Mouse (Mus musculus): ENCODE measurements around the gene Olfr1025-ps1. TPM values are rescaled to one million over a fixed set of nuclear protein-coding genes. Genes with fewer than 3 reads are reported as not detected.

Gene Olfr1025-ps1
- polyA plus RNA-seq, 2 experiments, result not detected

- no peak within 1 kb of the TSS for H3K4me2 ChIP-seq (ENCODE audit: low read depth)
Measured at GRCm38 (mm10) chr2:85921258-85921657, 6.3 kb downstream of the Olfr1025-ps1 start, which contains the start of gene Olfr1026. Gene Olfr1026, plus strand, starts transcription at chr2:85921558.

GRCm38 (mm10) chr2:85950137-85950536, 35.1 kb downstream of the Olfr1025-ps1 start, which contains the start of gene Olfr1028:
Gene Olfr1028, plus strand, starts transcription at chr2:85950437.
- ATAC-seq (ENCODE audit: insufficient read depth) (no peak), DNase-seq (ENCODE audit: low read depth in 3 of 3, low spot score in 3 of 3) (no peak)
- no peak within 1 kb of the TSS for H3K9ac ChIP-seq (replicated peaks)
- no peaks in the 10 kb centered on the region for H3K27me3 ChIP-seq (ENCODE audit: control insufficient read depth, insufficient read depth, low read length)
- no peaks in the 10 kb centered on the region for H3K9me3 ChIP-seq (ENCODE audit: control insufficient read depth, low read length)
- WGBS (ENCODE audit: insufficient replicate concordance), result 28% methylated on average over 1 of the region's 1 CpGs
- H3K4me2 ChIP-seq (ENCODE audit: low read depth), result no peak within 1 kb of the TSS
- no peaks in the 10 kb centered on the region for H3K4me1 ChIP-seq (replicated peaks; ENCODE audit: control insufficient read depth in 2 of 2, insufficient read depth in 2 of 2, low read length in 1 of 2)
- H3K27ac ChIP-seq, result no peak within 1 kb of the TSS
- no peaks in the 10 kb centered on the region for H3K36me3 ChIP-seq (replicated peaks; ENCODE audit: control insufficient read depth, insufficient read depth, low read depth)
- no peak for TF ChIP-seq CTCF (IDR thresholded peaks at IDR 0.05; ENCODE audit: low read depth)
- TF ChIP-seq EP300 (IDR thresholded peaks at IDR 0.05; ENCODE audit: low read depth), result no peak
- H3K4me3 ChIP-seq (ENCODE audit: insufficient read depth in 1 of 2, low read depth in 2 of 2, low read length in 2 of 2), result no peak within 1 kb of the TSS

More at GRCm38 (mm10) chr2:85921258-85921657, 6.3 kb downstream of the Olfr1025-ps1 start, which contains the start of gene Olfr1026:
- Histone ChIP-seq H3K9me3 (ENCODE audit: control insufficient read depth, low read length) (no peaks in the 10 kb centered on the region), H3K36me3 (replicated peaks; ENCODE audit: control insufficient read depth, insufficient read depth, low read depth) (no peaks in the 10 kb centered on the region), H3K27ac (no peak within 1 kb of the TSS), H3K4me1 (replicated peaks; ENCODE audit: control insufficient read depth in 2 of 2, insufficient read depth in 2 of 2, low read length in 1 of 2) (no peaks in the 10 kb centered on the region), H3K4me3 (ENCODE audit: insufficient read depth in 1 of 2, low read depth in 2 of 2, low read length in 2 of 2) (no peak within 1 kb of the TSS), H3K27me3 (ENCODE audit: control insufficient read depth, insufficient read depth, low read length) (no peaks in the 10 kb centered on the region), H3K9ac (replicated peaks) (no peak within 1 kb of the TSS)
- ATAC-seq (ENCODE audit: insufficient read depth), result no peak
- WGBS (ENCODE audit: insufficient replicate concordance), result 66% methylated on average over 3 of the region's 3 CpGs
- no peak for TF ChIP-seq CTCF (IDR thresholded peaks at IDR 0.05; ENCODE audit: low read depth)
- no peak for TF ChIP-seq EP300 (IDR thresholded peaks at IDR 0.05; ENCODE audit: low read depth)
- DNase-seq (ENCODE audit: low read depth in 3 of 3, low spot score in 3 of 3), result no peak

Other genes starting within 250 kb of the Olfr1025-ps1 start
- not detected in 2 replicates for gene Olfr1006, start 236.4 kb upstream of the Olfr1025-ps1 start, polyA plus RNA-seq (2012; rRNA removed)
- not detected in 2 replicates for gene Olfr1006, start 236.4 kb upstream of the Olfr1025-ps1 start, polyA plus RNA-seq (2014; fragmentation: Nextera tagmentation; extraction: Ambion mirVana)
- gene Olfr1008, start 225.8 kb upstream of the Olfr1025-ps1 start, polyA plus RNA-seq (2012; rRNA removed), result not detected in 2 replicates
- gene Olfr1008, start 225.8 kb upstream of the Olfr1025-ps1 start, polyA plus RNA-seq (2014; fragmentation: Nextera tagmentation; extraction: Ambion mirVana), result not detected in 2 replicates
- not detected in 2 replicates for gene Olfr1009, start 199.8 kb upstream of the Olfr1025-ps1 start, polyA plus RNA-seq (2012; rRNA removed)
- gene Olfr1009, start 199.8 kb upstream of the Olfr1025-ps1 start, polyA plus RNA-seq (2014; fragmentation: Nextera tagmentation; extraction: Ambion mirVana), result not detected in 2 replicates
- not detected in 2 replicates for gene Olfr1012, start 152.4 kb upstream of the Olfr1025-ps1 start, polyA plus RNA-seq (2012; rRNA removed)
- not detected in 2 replicates for gene Olfr1012, start 152.4 kb upstream of the Olfr1025-ps1 start, polyA plus RNA-seq (2014; fragmentation: Nextera tagmentation; extraction: Ambion mirVana)
- not detected in 2 replicates for gene Olfr1013, start 148.1 kb upstream of the Olfr1025-ps1 start, polyA plus RNA-seq (2012; rRNA removed)
- gene Olfr1013, start 148.1 kb upstream of the Olfr1025-ps1 start, polyA plus RNA-seq (2014; fragmentation: Nextera tagmentation; extraction: Ambion mirVana), result not detected in 2 replicates
- gene Olfr1014, start 142.5 kb upstream of the Olfr1025-ps1 start, polyA plus RNA-seq (2012; rRNA removed), result not detected in 2 replicates
- gene Olfr1014, start 142.5 kb upstream of the Olfr1025-ps1 start, polyA plus RNA-seq (2014; fragmentation: Nextera tagmentation; extraction: Ambion mirVana), result not detected in 2 replicates
- not detected in 2 replicates for gene Olfr1015, start 133.2 kb upstream of the Olfr1025-ps1 start, polyA plus RNA-seq (2012; rRNA removed)
- not detected in 2 replicates for gene Olfr1015, start 133.2 kb upstream of the Olfr1025-ps1 start, polyA plus RNA-seq (2014; fragmentation: Nextera tagmentation; extraction: Ambion mirVana)
- not detected in 2 replicates for gene Olfr1016, start 112.6 kb upstream of the Olfr1025-ps1 start, polyA plus RNA-seq (2012; rRNA removed)
- not detected in 2 replicates for gene Olfr1016, start 112.6 kb upstream of the Olfr1025-ps1 start, polyA plus RNA-seq (2014; fragmentation: Nextera tagmentation; extraction: Ambion mirVana)
- gene Olfr1018, start 96.7 kb upstream of the Olfr1025-ps1 start, polyA plus RNA-seq (2012; rRNA removed), result not detected in 2 replicates
- not detected in 2 replicates for gene Olfr1018, start 96.7 kb upstream of the Olfr1025-ps1 start, polyA plus RNA-seq (2014; fragmentation: Nextera tagmentation; extraction: Ambion mirVana)
- gene Olfr1019, start 69.7 kb upstream of the Olfr1025-ps1 start, polyA plus RNA-seq (2012; rRNA removed), result not detected in 2 replicates
- gene Olfr1019, start 69.7 kb upstream of the Olfr1025-ps1 start, polyA plus RNA-seq (2014; fragmentation: Nextera tagmentation; extraction: Ambion mirVana), result not detected in 2 replicates
- not detected in 2 replicates for gene Olfr1020, start 68.2 kb upstream of the Olfr1025-ps1 start, polyA plus RNA-seq (2012; rRNA removed)
- not detected in 2 replicates for gene Olfr1020, start 68.2 kb upstream of the Olfr1025-ps1 start, polyA plus RNA-seq (2014; fragmentation: Nextera tagmentation; extraction: Ambion mirVana)
- gene Olfr1022, start 46.6 kb upstream of the Olfr1025-ps1 start, polyA plus RNA-seq (2012; rRNA removed), result not detected in 2 replicates
- gene Olfr1022, start 46.6 kb upstream of the Olfr1025-ps1 start, polyA plus RNA-seq (2014; fragmentation: Nextera tagmentation; extraction: Ambion mirVana), result not detected in 2 replicates
- not detected in 2 replicates for gene Olfr1023, start 29.6 kb upstream of the Olfr1025-ps1 start, polyA plus RNA-seq (2012; rRNA removed)
- gene Olfr1023, start 29.6 kb upstream of the Olfr1025-ps1 start, polyA plus RNA-seq (2014; fragmentation: Nextera tagmentation; extraction: Ambion mirVana), result not detected in 2 replicates
- gene Olfr1024, start 10.1 kb upstream of the Olfr1025-ps1 start, polyA plus RNA-seq (2012; rRNA removed), result not detected in 2 replicates
- not detected in 2 replicates for gene Olfr1024, start 10.1 kb upstream of the Olfr1025-ps1 start, polyA plus RNA-seq (2014; fragmentation: Nextera tagmentation; extraction: Ambion mirVana)
- gene Olfr1026, start 6.4 kb downstream of the Olfr1025-ps1 start, polyA plus RNA-seq (2012; rRNA removed), result not detected in 2 replicates
- not detected in 2 replicates for gene Olfr1026, start 6.4 kb downstream of the Olfr1025-ps1 start, polyA plus RNA-seq (2014; fragmentation: Nextera tagmentation; extraction: Ambion mirVana)
- gene Olfr1028, start 35.2 kb downstream of the Olfr1025-ps1 start, polyA plus RNA-seq (2012; rRNA removed), result not detected in 2 replicates
- gene Olfr1028, start 35.2 kb downstream of the Olfr1025-ps1 start, polyA plus RNA-seq (2014; fragmentation: Nextera tagmentation; extraction: Ambion mirVana), result not detected in 2 replicates
- not detected in 2 replicates for gene Olfr1029, start 58.7 kb downstream of the Olfr1025-ps1 start, polyA plus RNA-seq (2012; rRNA removed)
- gene Olfr1029, start 58.7 kb downstream of the Olfr1025-ps1 start, polyA plus RNA-seq (2014; fragmentation: Nextera tagmentation; extraction: Ambion mirVana), result not detected in 2 replicates
- gene Olfr1030, start 64.1 kb downstream of the Olfr1025-ps1 start, polyA plus RNA-seq (2012; rRNA removed), result not detected in 2 replicates
- gene Olfr1030, start 64.1 kb downstream of the Olfr1025-ps1 start, polyA plus RNA-seq (2014; fragmentation: Nextera tagmentation; extraction: Ambion mirVana), result not detected in 2 replicates
- gene Olfr1031, start 75.1 kb downstream of the Olfr1025-ps1 start, polyA plus RNA-seq (2012; rRNA removed), result not detected in 2 replicates
- not detected in 2 replicates for gene Olfr1031, start 75.1 kb downstream of the Olfr1025-ps1 start, polyA plus RNA-seq (2014; fragmentation: Nextera tagmentation; extraction: Ambion mirVana)
- not detected in 2 replicates for gene Olfr1032, start 90.3 kb downstream of the Olfr1025-ps1 start, polyA plus RNA-seq (2012; rRNA removed)
- gene Olfr1032, start 90.3 kb downstream of the Olfr1025-ps1 start, polyA plus RNA-seq (2014; fragmentation: Nextera tagmentation; extraction: Ambion mirVana), result not detected in 2 replicates
- 0.19 and 0.27 TPM in 2 replicates for gene Olfr1033, start 105.4 kb downstream of the Olfr1025-ps1 start, polyA plus RNA-seq (2012; rRNA removed)
- 0.51 and 0.61 TPM in 2 replicates for gene Olfr1033, start 105.4 kb downstream of the Olfr1025-ps1 start, polyA plus RNA-seq (2014; fragmentation: Nextera tagmentation; extraction: Ambion mirVana)
- gene Olfr1034, start 130.7 kb downstream of the Olfr1025-ps1 start, polyA plus RNA-seq (2012; rRNA removed), result 0.06 TPM in 2 replicates
- 0.04 TPM in 1 of 2 replicates, not detected in the other for gene Olfr1034, start 130.7 kb downstream of the Olfr1025-ps1 start, polyA plus RNA-seq (2014; fragmentation: Nextera tagmentation; extraction: Ambion mirVana)
- not detected in 2 replicates for gene Olfr1036, start 158.8 kb downstream of the Olfr1025-ps1 start, polyA plus RNA-seq (2012; rRNA removed)
- gene Olfr1036, start 158.8 kb downstream of the Olfr1025-ps1 start, polyA plus RNA-seq (2014; fragmentation: Nextera tagmentation; extraction: Ambion mirVana), result not detected in 2 replicates
- not detected in 2 replicates for gene Olfr1037, start 172.2 kb downstream of the Olfr1025-ps1 start, polyA plus RNA-seq (2012; rRNA removed)
- not detected in 2 replicates for gene Olfr1037, start 172.2 kb downstream of the Olfr1025-ps1 start, polyA plus RNA-seq (2014; fragmentation: Nextera tagmentation; extraction: Ambion mirVana)
- gene Olfr1039, start 220.7 kb downstream of the Olfr1025-ps1 start, polyA plus RNA-seq (2012; rRNA removed), result not detected in 2 replicates
- not detected in 2 replicates for gene Olfr1039, start 220.7 kb downstream of the Olfr1025-ps1 start, polyA plus RNA-seq (2014; fragmentation: Nextera tagmentation; extraction: Ambion mirVana)
- not detected in 2 replicates for gene Olfr1040, start 231.5 kb downstream of the Olfr1025-ps1 start, polyA plus RNA-seq (2012; rRNA removed)
- gene Olfr1040, start 231.5 kb downstream of the Olfr1025-ps1 start, polyA plus RNA-seq (2014; fragmentation: Nextera tagmentation; extraction: Ambion mirVana), result not detected in 2 replicates
- not detected in 2 replicates for gene Olfr1042, start 246.6 kb downstream of the Olfr1025-ps1 start, polyA plus RNA-seq (2012; rRNA removed)
- not detected in 2 replicates for gene Olfr1042, start 246.6 kb downstream of the Olfr1025-ps1 start, polyA plus RNA-seq (2014; fragmentation: Nextera tagmentation; extraction: Ambion mirVana)